Mouse (Mus musculus) kidney, embryonic 14.5 days (tissue): ENCODE data around the gene Tyk2. TPM values are rescaled to one million over a fixed set of nuclear protein-coding genes. Genes with fewer than 3 reads are reported as not detected.

Source experiments
- ATAC-seq: fragments of 200-750 bp; cut with Nextera tagmentation; 2 replicates; pipeline ENCODE4 v1.8.0; 2017; ENCODE audit warnings: moderate number of reproducible peaks, mild to moderate bottlenecking, moderate TSS enrichment, moderate library complexity; ENCODE audit not compliant: low FRiP score, low TSS enrichment
- H3K27ac ChIP-seq: fragments of 300-500 bp; sonication (generic); 2 replicates; pipeline ENCODE4 v1.5.1; 2014; ENCODE audit warnings: low read depth, mild to moderate bottlenecking, low read length, moderate library complexity, mixed read lengths
- H3K27me3 ChIP-seq: fragments of 300-500 bp; sonication (generic); 2 replicates; pipeline ENCODE4 v1.6.1; 2014; ENCODE audit warnings: mild to moderate bottlenecking, low read length; ENCODE audit not compliant: control insufficient read depth, insufficient read depth
- H3K36me3 ChIP-seq: fragments of 300-500 bp; sonication (generic); 2 replicates; pipeline ENCODE4 v1.6.1; 2014; ENCODE audit warnings: low read length, mixed read lengths; ENCODE audit not compliant: control insufficient read depth, insufficient read depth
- H3K4me1 ChIP-seq: fragments of 300-500 bp; sonication (generic); 2 replicates; pipeline ENCODE4 v1.6.1; 2014; ENCODE audit warnings: low read length, mixed read lengths; ENCODE audit not compliant: control insufficient read depth, insufficient read depth
- H3K4me2 ChIP-seq: fragments of 300-500 bp; sonication (generic); replicated peaks from 2 replicates; pipeline ENCODE4 v1.6.1; 2014; ENCODE audit warnings: low read depth, mild to moderate bottlenecking, low read length
- H3K4me3 ChIP-seq: fragments of 300-500 bp; sonication (generic); 2 replicates; pipeline ENCODE4 v1.5.1; 2014; ENCODE audit warnings: mild to moderate bottlenecking, low read length
- H3K9ac ChIP-seq: fragments of 300-500 bp; sonication (generic); 2 replicates; pipeline ENCODE4 v1.6.1; 2014; ENCODE audit warnings: low read depth, mild to moderate bottlenecking, low read length, moderate library complexity
- H3K9me3 ChIP-seq: fragments of 300-500 bp; sonication (generic); 2 replicates; pipeline ENCODE4 v1.6.1; 2016; ENCODE audit warnings: low read length; ENCODE audit not compliant: control insufficient read depth
- WGBS: fragments of 180-500 bp; shearing (Covaris S2); extraction: QIAGEN DNeasy Blood & Tissue Kit; methylation state at CpG from one replicate; pipeline ENCODE4 v1.1.7; 2014; 5-methylcytosine and 5-hydroxymethylcytosine counted together
- polyA plus RNA-seq: library from polyadenylated mRNA; unstranded; fragments of >200 nt; fragmentation: Nextera tagmentation; extraction: Ambion mirVana; gene quantifications from 2 replicates; pipeline ENCODE4 v1.2.1, GENCODE M21; 2014

Tyk2 gene
- polyA plus RNA-seq, 1 experiment from 2014 or later = 8.7 TPM

GRCm38 (mm10) chr9:21090972-21091706 lies 39.9 kb downstream of the Tyk2 start:
- Histone ChIP-seq H3K4me2 (peak overlapping the region; percentile 88), H3K9me3 (no peaks in the 10 kb centered on the region), H3K27ac (peak overlapping the region; percentile 86), H3K4me1 (peaks cover 10% of the 10 kb centered on the region), H3K9ac (peak overlapping the region; percentile 80), H3K36me3 (peaks cover 41% of the 10 kb centered on the region), H3K27me3 (no peaks in the 10 kb centered on the region), H3K4me3 (peak overlapping the region; percentile 81)
- peak; percentile 15 for ATAC-seq
- WGBS = 3% methylated on average over 24 of the region's 24 CpGs

- Histone ChIP-seq H3K4me2 (peak overlapping the region; percentile 88), H3K4me3 (peak overlapping the region; percentile 81), H3K36me3 (peaks cover 47% of the 10 kb centered on the region), H3K9me3 (no peaks in the 10 kb centered on the region), H3K9ac (peak overlapping the region; percentile 80), H3K27ac (no peak overlapping the region), H3K4me1 (peaks cover 10% of the 10 kb centered on the region), H3K27me3 (no peaks in the 10 kb centered on the region)
- WGBS = 97% methylated on average over 1 of the region's 1 CpGs
- no peak for ATAC-seq
These were observed 40.5 kb downstream of the Tyk2 start for GRCm38 (mm10) chr9:21090537-21090936.

- Histone ChIP-seq H3K4me3 (no peak overlapping the region), H3K27me3 (no peaks in the 10 kb centered on the region), H3K9ac (no peak overlapping the region), H3K9me3 (no peaks in the 10 kb centered on the region), H3K4me2 (no peak overlapping the region), H3K36me3 (peaks cover 90% of the 10 kb centered on the region), H3K27ac (no peak overlapping the region), H3K4me1 (no peaks in the 10 kb centered on the region)
- WGBS = 95% methylated on average over 3 of the region's 3 CpGs
- ATAC-seq = no peak
These were observed 47.7 kb downstream of the Tyk2 start for GRCm38 (mm10) chr9:21083324-21083723.

GRCm38 (mm10) chr9:21081127-21081526 lies 49.9 kb downstream of the Tyk2 start:
- no peak overlapping the region for H3K27ac ChIP-seq
- H3K4me2 ChIP-seq = no peak overlapping the region
- WGBS = 89% methylated on average over 9 of the region's 9 CpGs
- ATAC-seq = no peak
- no peak overlapping the region for H3K4me3 ChIP-seq
- H3K4me1 ChIP-seq = no peaks in the 10 kb centered on the region
- H3K9me3 ChIP-seq = no peaks in the 10 kb centered on the region
- H3K36me3 ChIP-seq = peaks cover 89% of the 10 kb centered on the region
- H3K27me3 ChIP-seq = no peaks in the 10 kb centered on the region
- no peak overlapping the region for H3K9ac ChIP-seq

DNA sequence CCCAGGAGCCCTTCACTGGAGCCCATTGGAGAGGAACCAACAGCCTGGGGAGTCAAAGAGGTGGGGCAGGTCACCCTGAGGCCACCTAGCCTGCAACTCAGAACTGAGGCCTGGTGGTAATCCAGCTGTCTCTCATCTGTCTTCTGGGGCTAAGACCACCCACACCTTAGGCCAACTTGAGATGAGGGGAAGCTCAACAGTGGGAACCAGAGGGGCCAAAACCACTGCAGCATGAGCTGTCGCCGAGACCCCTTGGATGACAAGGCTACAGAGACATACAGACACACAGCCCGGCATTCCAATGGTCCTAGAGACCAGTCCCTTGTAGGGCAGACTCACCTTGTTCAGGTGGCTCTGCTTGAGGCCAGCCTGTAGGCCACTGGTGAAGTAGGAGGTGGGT lies 55.4 kb downstream of the Tyk2 start:
- 88% methylated on average over 3 of the region's 3 CpGs for WGBS
- peaks cover 6% of the 10 kb centered on the region; the same call in 1 of the 2 replicates for H3K4me1 ChIP-seq
- H3K4me3 ChIP-seq = no peak overlapping the region
- H3K27ac ChIP-seq = no peak overlapping the region
- H3K4me2 ChIP-seq = no peak overlapping the region
- H3K9me3 ChIP-seq = no peaks in the 10 kb centered on the region
- H3K36me3 ChIP-seq = peaks cover 63% of the 10 kb centered on the region
- no peak overlapping the region for H3K9ac ChIP-seq
- H3K27me3 ChIP-seq = no peaks in the 10 kb centered on the region
- no peak for ATAC-seq

GRCm38 (mm10) chr9:21074173-21074572 lies 56.9 kb downstream of the Tyk2 start:
- Histone ChIP-seq H3K9me3 (no peaks in the 10 kb centered on the region), H3K4me3 (no peak overlapping the region), H3K27me3 (no peaks in the 10 kb centered on the region), H3K9ac (no peak overlapping the region), H3K4me1 (peaks cover 6% of the 10 kb centered on the region; the same call in 1 of the 2 replicates), H3K4me2 (no peak overlapping the region), H3K27ac (no peak overlapping the region), H3K36me3 (peaks cover 54% of the 10 kb centered on the region)
- 84% methylated on average over 1 of the region's 1 CpGs for WGBS
- no peak for ATAC-seq

- Histone ChIP-seq H3K4me1 (peaks cover 6% of the 10 kb centered on the region; the same call in 1 of the 2 replicates), H3K27me3 (no peaks in the 10 kb centered on the region), H3K36me3 (peaks cover 44% of the 10 kb centered on the region), H3K9ac (peak within 1 kb of the TSS; percentile 82), H3K27ac (peak within 1 kb of the TSS; percentile 49; the same call in 1 of the 2 replicates), H3K9me3 (no peaks in the 10 kb centered on the region), H3K4me3 (peak within 1 kb of the TSS; percentile 70), H3K4me2 (peak within 1 kb of the TSS; percentile 63)
- peak; percentile 95 for ATAC-seq
- WGBS = 3% methylated on average over 58 of the region's 58 CpGs
These were observed 57.8 kb downstream of the Tyk2 start, which contains the start of the genes Gm49373 and Fdx1l for GRCm38 (mm10) chr9:21073044-21073840. TSS of gene Gm49373 (minus strand) at chr9:21073096. TSS of gene Fdx1l (minus strand) at chr9:21073614.

GRCm38 (mm10) chr9:21072641-21073040 lies 58.4 kb downstream of the Tyk2 start:
- ATAC-seq = peak; percentile 24
- Histone ChIP-seq H3K36me3 (peaks cover 40% of the 10 kb centered on the region), H3K4me1 (peaks cover 6% of the 10 kb centered on the region; the same call in 1 of the 2 replicates), H3K4me3 (peak overlapping the region; percentile 70), H3K9me3 (no peaks in the 10 kb centered on the region), H3K4me2 (peak overlapping the region; percentile 63), H3K9ac (peak overlapping the region; percentile 82), H3K27me3 (no peaks in the 10 kb centered on the region), H3K27ac (no peak overlapping the region)
- WGBS = 10% methylated on average over 4 of the region's 4 CpGs
